Mouse (Mus musculus) adrenal gland, postnatal 25 days (tissue): ENCODE results near the gene Apod. TPM values are rescaled to one million over a fixed set of nuclear protein-coding genes. Genes with fewer than 3 reads are reported as not detected.

Experiments used
- DNase-seq: peaks from one replicate; pipeline ENCODE4 v3.0.0; 2021; ENCODE audit warnings: mixed read lengths
- microRNA-seq, 2 experiments: library from miRNA; unstranded; fragments of <30 nt; microRNA quantifications; one replicate each; pipeline ENCODE4 v1.2.0; 2021
- total RNA-seq: library from RNA; stranded (reverse); gene quantifications from 2 replicates; pipeline ENCODE4 v1.2.3, GENCODE M21; 2021

The Apod gene
- total RNA-seq, 1 experiment from 2014 or later: 7.6 TPM

DNA sequence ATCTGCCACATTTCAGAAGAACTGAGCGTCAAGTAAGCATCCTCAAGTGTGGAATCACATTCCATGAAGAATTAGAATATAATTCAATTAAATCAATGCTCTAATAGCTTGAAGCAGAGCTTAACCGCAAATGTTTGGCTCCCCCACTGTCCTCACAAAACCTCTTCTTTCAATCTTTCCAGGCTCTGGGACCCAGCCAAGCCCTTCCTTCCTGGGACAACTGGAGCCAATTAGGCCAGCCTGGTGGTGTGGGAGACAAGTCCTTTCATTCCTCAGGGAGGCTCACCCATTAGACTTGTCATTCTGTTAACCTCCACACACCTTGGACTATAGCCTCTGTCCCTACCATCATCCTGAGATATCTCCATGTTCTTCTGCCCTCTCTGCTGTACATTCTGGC lies 32.6 kb downstream of the Apod start:
- peak; percentile 17 for DNase-seq

DNA sequence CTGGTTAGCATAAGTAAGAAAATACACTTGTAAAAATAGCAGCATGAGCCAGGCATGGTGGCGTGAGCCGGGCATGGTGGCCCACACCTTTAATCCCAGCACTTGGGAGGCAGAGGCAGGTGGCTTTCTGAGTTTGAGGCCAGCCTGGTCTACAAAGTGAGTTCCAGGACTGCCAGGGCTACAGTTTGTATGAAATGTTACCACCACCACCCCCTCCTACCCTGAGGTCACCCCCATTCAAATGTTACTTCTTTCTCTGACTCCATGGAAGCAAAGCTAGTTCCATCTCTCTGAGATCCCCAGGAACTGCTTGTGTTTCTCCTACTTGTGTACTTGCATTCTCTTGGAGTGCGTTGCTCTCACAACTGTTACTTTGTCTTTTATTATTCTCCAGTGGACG lies 34.4 kb downstream of the Apod start:
- no peak for DNase-seq

DNA sequence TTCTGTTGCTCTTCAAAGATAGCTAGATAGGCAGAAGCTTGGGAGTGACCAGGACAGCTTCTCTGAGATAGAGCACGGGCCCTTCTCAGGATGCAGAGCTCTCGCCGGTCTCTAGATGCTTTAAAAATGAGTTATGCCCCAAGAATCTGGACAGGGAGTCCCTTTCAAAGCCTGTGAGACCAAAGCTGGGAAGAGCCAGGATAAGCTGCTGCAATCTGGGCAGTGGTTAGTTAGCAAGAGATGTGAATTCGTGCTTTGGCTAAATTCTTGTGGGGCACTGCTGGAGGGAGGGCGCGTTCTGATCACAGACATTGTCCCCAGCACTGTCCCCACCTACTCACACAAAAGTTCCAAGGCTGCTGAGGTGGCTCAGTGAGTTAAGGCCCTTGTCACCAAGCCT lies 36.0 kb downstream of the Apod start:
- no peak for DNase-seq

DNA sequence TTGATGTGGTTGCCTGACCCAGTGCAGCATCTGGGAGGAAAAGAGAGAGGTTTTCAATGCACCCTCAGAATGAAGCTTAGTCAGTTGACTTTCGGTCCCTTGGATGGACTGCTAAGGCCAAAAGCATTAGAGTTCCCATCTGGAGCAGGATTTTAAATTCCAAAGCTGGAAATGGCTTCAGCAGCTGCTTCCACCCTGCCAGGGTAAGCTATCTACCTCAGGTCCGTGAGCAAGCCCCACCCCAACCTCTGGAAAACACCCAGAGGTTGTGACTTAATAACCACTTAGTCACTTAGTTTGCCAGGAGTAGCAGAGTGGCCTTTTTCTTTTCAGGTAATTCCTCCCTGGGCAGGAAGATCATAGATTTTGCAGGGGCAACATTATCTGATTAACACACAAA lies 36.5 kb downstream of the Apod start:
- no peak for DNase-seq

DNA sequence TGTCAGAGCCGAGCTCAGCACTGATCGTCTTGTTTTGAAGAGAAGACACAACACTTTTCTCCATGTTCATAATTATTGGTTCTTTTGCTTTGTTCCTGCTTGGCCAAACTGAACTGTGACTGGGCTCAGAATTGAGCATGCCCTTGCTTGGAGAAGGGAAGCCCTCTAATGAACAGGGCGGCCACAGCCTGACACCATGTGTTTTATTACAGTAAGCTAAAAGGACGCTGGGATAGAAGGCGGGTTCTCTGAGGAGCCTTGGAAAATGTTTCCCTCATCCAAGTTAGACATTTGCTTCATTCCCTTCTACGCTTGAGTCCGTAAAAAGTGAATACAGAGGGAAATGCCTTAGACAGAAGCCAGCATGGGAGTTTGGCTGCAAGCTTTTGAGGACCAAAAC lies 37.6 kb downstream of the Apod start:
- DNase-seq: no peak

DNA sequence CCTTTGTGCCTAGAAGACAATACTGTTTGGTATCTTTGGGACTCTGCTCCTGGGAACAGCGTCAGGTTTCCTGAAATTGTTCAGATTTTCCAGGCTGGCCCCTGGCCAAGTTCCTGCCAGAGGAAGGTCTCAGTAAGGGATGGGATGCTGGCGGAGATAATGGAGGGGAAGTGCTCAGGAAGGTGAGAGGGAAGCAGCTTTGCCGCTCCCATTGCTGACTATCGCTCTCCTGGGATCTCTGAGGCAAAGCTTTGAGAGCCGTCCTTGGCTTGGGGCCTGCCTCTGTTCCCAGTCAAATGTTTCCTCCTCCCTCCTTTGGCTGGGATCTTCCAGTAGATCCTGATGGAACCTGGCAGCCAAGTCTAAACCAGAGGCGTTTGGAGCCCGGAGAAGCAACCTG lies 38.1 kb downstream of the Apod start:
- peak; percentile 76 for DNase-seq

DNA sequence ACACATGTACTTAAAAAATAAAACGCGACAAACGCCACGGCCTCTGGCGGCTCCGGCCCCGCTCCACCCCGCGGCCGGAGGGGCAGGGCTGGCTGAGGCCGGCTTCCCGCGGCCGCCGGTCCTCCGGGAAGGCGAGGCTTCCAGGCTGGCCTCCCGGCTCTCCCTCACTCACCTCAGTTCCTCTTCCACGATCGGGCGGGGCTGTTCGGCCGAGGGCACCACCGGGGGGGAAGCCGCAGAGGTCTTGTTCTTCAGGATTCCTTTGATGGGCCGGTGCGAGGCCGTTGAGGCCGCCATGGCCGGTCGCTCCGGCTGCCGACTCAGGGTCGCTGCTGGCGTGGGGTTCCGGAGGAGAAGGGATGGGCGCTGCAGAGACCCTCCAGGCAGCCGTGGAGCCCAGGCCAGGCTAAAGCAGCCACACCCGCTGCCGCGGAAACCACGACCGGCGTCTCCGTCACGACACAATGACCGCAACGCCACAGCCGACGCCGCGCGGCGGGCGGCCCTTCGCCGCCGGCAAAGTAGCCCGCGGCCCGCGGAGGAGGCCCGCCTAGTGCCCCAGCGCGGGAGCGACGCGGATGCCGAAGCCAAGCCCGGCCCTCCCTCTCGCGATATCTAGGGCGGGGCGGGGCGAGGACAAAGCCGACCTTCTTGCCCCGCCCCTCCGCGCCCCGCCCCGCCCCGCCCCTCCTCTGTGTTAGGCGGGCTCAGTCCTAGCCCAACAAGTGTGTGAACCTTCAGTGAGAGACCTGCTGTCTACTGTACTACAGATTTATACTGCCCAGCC lies 39.7 kb downstream of the Apod start, which contains the start of gene Ppp1r2:
TSS of gene Ppp1r2 (minus strand) at position 604 of the 787 bp plus-strand sequence.
- DNase-seq: peak; percentile 97

DNA sequence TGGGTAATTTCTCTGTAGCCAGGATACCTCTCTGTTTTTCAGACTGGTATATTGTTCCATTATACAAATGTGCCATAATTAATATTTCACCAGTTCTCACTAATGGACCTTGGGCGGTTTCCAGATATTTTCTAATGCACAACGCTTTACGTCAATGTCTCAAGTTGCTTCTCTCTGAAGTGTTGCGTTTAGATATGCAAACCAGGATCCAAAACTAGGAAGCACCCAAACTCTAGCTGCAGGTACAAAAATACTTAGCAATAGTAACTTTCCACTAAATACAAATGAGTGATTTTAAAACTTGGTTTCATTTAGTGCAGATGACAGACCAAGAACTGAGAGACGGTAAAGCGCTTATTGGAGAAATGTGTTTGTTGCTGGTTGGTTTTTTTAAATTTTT lies 40.5 kb downstream of the Apod start:
- no peak for DNase-seq

DNA sequence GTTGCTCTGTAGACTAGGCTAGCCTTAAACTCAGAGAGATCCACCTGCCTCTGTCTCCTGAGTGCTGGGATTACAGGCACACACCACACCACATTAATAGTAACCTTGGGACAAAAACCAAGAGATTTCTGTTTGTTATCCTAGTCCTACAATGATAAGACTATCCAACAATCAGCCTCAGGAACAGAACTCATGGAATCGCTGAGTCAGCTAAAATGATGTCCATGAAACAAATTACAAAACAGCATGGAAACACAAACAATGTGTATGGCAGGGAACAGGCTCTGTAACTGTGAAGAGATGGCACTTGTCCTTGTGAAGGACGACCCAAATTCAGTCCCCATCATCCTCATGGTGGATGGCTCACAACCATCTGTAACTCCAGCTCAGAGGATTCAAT lies 47.9 kb downstream of the Apod start:
- no peak for DNase-seq

DNA sequence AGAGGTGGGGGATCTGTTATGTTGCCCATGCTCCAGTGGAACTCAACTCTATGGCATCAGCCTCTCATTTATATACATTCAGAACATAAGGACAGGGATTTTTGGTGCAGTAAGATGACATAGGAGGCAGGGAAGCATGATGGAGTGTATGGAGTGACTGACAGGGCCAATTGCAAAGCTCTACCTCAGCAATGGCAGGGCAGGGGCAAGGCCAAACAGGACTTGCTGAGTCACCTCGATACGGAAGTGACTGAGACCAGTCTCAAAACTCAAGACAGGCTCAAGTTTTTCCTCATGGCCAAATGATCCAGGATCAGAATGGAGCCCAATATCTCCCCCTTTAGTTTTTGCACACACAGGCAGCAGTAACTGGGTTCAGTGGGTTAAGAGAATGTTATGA lies 58.5 kb downstream of the Apod start:
- no peak for DNase-seq

DNA sequence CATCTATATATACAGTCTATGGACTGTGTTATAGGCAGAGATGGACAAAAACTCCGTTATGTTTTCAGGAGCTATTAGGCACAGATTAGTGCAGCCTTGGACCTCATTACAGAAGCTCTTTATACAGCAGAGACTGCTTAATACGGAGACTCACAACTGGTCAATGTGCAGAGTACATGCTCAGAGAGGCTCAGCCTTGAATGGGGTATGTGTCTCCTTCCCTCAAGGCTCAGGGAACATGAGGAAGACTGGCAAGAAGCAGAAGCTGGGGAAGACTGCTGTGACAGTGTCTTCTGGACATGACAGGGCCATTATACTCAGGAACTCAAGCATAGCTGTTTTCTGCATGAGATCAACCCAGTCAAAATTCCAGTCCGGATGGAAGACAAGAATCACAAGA lies 58.9 kb downstream of the Apod start:
- no peak for DNase-seq

DNA sequence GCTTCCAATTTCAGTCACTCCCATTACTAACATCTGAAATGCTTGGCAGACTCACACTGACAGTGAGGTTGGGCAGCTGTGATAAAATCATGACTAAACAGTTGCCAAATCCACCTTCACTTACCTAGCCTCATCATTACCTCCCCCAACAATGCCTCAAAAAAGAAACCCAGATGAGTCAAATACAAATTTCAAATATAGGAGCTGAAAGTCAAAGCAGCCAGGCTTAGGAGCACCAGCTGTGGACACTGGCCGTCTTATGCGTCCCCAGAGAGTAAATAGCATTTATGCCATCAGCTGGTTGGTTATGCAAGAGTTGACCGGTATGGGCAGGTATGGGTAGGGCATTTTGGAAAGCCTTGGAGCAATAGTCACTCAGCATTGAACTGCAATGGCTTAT lies 65.2 kb downstream of the Apod start:
- no peak for DNase-seq

DNA sequence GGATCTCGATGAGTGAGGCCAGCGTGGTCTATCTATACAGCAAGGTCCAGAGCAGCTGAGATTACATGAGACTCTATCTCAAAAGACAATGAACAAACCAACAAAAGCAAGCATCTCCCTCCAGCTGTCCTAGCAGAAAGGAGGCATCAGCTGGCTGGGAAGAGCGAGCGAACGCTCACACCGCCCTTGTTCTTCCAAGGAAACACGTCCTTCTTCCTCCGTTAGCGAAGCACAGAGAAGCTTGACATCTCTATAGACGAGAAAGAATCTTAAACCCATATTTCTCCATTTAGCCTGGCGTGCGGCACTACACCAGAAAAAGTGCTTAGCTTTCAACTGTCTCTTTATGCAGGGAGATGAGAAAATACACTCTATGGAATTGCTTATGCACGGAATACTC lies 65.9 kb downstream of the Apod start:
- no peak for DNase-seq

DNA sequence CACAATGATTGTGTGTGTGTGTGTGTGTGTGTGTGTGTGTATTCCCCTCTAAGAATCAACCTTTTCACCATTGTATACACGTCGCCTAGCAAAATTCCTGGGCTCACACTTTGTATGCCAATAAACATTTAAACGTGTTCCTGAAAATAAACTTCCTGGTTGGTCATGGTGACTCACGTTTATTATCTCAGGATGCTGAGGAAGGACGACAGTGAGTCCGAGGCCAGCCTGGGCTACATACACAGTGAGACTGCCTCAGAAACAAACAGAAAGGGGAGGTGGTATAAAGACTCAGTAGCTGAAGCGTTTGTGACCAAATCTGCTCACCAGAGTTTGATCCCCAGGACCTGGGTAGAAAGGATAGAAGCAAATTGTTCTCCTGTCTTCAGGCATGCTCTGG lies 67.2 kb downstream of the Apod start:
- DNase-seq: no peak

Small RNAs within 50 kb of the gene (microRNA-seq; reads per million reads assigned to microRNA genes)
- gene Gm27415: 0 reads per million in 2 experiments

Other genes starting within 250 kb of the Apod start
- gene Xxylt1, start 233.4 kb downstream of the Apod start, total RNA-seq: 11.9 and 14.9 TPM in 2 replicates
- gene Acap2, start 113.6 kb downstream of the Apod start, total RNA-seq: 43.3 and 49.5 TPM in 2 replicates
- gene Ppp1r2, start 39.5 kb downstream of the Apod start, total RNA-seq: 70.9 and 74.0 TPM in 2 replicates
- gene Bdh1, start 107.5 kb upstream of the Apod start, total RNA-seq: 11.9 and 15.6 TPM in 2 replicates